Mouse (Mus musculus) ZHBTc4 (cell line): ENCODE data around the gene Slco4a1.

ENCODE experiments used
- DNase-seq: peaks from one replicate; pipeline ENCODE4 v3.0.0-alpha.2; 2011; ENCODE audit warnings: low read depth, low spot score

The Slco4a1 gene

DNA sequence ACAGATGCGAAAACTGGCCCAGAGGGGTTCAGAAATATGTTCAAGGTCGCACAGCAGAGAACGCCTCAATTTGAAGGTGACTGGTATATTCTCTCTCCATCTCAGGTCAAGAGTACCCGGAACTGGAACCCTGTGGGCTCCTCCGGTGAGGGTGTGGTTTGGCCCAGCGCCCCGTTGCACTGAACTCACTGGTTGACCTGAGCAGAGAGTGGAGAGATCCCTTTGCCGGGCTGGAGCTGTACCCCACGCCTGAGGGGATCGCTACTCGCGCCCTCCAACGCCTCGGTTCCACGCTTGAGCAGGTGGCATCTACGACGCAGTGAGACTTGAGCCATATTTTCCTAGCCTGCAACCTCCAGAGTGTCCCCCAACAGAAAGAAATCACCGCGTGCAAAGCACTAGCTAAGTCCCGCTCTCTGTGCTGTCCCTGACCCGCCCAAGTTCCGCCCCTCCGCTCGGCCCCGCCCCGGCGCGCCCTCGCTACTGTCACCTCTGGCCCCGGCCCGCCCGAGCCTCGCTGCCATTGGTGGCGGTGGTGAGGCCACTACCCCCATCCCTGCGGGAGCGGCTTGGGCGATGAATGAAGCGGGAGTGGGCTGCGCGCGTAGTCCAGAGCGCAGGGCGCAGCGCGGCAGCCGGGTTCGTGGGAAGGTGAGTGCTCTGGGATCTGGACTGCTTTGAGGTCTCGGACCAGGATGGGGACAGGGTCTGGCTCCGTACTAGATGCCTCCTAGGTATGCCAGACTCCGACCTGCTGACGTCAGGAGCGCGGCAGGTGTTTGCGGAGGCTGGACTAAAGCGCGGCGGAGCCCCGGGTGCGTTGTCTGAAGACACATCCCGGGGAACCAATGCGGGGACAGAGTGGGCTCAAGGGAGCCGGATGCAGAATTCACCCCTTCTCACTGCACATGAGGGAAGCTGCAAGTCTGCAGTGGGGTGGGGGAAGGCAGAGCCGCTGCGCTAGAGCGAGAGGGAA lies at the start of gene Slco4a1:
Slco4a1 (plus strand) TSS at position 523 of the 976 bp plus-strand sequence.
- DNase-seq = peak; percentile 96

- DNase-seq = peak; percentile 25
These were observed 47.6 kb upstream of the Slco4a1 start for GRCm38 (mm10) chr2:180408410-180408809.

- no peak for DNase-seq
These were observed 45.6 kb upstream of the Slco4a1 start for GRCm38 (mm10) chr2:180410432-180410831.

GRCm38 (mm10) chr2:180411013-180411412 lies 45.0 kb upstream of the Slco4a1 start:
- DNase-seq = peak; percentile 22

DNA sequence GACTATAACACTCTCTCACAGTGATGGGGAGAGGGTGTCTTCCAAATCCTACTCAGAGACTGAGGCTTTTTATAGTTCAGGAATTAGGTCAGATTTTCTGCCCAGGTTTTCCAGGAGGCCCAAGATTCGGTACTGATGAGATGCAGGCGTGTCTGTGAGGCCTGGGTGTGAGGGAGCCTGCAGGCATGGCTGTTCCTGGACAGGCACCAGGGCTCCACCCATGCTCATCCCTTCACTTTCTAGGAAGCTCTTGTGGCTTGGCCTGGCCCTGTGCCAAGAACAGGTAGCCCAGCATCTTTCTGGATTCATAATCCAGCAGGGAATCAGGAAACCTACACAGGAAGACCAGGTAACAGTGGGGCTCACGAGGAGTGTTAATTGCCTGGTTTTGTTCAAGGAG lies 40.4 kb upstream of the Slco4a1 start:
- DNase-seq = no peak

- peak; percentile 52 for DNase-seq
These were observed 38.3 kb upstream of the Slco4a1 start for GRCm38 (mm10) chr2:180417731-180418130.

- no peak for DNase-seq
These were observed 35.4 kb upstream of the Slco4a1 start for GRCm38 (mm10) chr2:180420641-180421040.

GRCm38 (mm10) chr2:180425115-180425514 lies 30.9 kb upstream of the Slco4a1 start:
- no peak for DNase-seq

DNA sequence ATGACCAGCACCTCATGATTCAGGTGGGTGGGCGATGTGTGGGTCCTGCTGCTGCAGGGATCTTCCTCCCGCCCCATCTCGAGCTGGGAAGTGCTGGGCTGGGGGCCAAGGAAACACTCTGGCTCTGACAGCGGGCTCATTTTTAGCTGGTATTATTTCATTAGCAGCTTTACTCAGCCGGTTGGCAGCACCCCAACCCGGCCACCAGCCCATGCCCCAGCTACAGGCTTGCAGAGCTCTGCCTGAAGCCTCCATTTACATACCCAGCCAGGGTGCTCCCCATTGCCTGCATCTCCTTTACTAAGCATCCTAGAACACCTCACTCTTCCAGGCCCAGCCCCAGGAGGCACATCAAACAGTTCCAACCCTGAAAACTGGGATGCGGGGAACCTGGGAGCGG lies 29.0 kb upstream of the Slco4a1 start:
- no peak for DNase-seq

GRCm38 (mm10) chr2:180428331-180428730 lies 27.7 kb upstream of the Slco4a1 start:
- DNase-seq = peak; percentile 46

DNA sequence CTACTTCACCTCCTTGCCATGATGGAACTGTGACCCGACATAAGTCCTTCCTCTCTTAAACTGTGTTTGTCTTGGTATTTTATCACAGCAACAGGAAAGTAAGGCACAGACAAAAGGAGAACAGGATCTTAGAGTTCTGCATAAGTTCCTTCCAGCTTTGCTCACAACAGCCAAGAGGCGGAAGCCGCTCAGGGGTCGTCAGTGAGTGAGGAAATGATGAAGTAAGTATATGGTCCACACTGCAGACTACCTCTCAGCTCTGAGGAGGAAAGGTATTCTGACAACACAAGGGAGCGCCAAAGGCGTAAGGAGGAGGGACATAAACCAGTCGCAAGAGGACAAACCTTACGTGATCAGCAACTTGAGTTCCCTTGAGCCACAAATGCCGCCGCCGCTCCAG lies 25.4 kb upstream of the Slco4a1 start:
- DNase-seq = no peak

- peak; percentile 92 for DNase-seq
These were observed 23.9 kb upstream of the Slco4a1 start for GRCm38 (mm10) chr2:180432042-180432668.

DNA sequence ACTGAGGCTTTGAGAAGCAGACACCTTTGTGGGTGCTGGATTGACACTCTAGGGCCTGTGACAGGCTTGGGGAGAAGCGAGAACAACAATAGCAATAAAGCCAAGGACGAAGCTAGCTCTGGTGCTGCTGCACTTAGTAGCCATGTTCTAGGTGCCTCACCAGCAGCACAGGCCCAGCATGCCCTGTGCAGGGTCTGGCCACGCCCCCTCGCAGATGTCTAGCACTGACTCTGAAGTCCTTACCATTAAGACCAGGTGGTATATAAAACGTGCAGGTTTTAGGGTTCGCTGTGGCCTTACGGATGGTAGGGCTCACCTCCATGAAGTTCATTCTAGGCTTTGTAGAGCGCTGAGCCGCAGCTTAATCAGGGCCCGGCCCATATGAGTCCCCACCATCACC lies 23.3 kb upstream of the Slco4a1 start:
- DNase-seq = peak; percentile 39

DNA sequence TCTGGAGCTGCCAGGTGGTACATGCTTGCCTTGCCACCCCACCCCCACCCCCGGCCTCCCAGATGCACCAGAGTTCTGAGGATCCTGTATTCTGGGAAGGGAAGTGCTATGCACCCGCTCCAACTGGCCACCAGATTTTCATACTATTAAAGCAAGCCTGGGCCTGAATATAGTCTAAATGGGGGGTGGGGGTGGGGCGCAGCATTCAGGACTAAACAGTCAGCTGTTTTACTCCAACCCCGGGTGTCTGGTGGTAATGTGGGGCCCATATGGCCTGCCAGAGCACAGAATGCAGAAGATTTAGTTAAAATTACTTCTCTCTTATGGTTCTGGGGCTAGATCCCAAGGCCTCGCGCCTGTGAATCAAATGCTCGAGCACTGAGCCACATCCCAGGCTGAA lies 22.7 kb upstream of the Slco4a1 start:
- DNase-seq = no peak

DNA sequence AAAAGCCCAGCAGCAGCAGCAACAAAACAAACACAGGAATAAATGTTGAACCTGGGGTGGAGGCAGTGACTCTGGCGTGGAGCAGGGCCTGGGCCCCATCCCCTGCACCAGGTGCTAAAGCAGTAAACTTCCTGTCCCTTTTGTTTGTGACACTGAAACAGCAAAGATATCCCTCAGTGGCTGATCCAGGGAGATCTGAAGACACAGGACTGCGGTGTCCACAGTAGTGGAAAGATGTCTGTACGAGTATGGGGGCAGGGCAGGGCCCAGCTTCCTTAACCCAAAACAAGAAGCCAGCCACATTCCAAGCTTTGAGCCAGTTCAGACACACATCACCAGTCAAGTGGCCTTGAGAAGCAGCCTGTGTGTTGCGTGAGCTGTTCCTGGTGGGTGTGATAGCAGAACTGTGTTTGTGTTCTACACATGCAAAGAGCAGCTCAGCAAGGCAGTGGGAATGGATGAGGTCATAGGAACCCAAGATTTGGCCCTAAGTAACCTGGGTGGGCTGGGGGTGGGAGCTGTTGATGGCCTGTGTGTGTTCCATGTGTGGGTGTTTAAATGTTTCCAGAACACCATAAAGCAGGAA lies 20.6 kb upstream of the Slco4a1 start:
- peak; percentile 25 for DNase-seq

- DNase-seq = no peak
These were observed 18.7 kb upstream of the Slco4a1 start for GRCm38 (mm10) chr2:180437149-180437864.

- DNase-seq = no peak
These were observed 16.3 kb upstream of the Slco4a1 start for GRCm38 (mm10) chr2:180439791-180440190.

GRCm38 (mm10) chr2:180440596-180441332 lies 15.3 kb upstream of the Slco4a1 start:
- peak; percentile 32 for DNase-seq

DNA sequence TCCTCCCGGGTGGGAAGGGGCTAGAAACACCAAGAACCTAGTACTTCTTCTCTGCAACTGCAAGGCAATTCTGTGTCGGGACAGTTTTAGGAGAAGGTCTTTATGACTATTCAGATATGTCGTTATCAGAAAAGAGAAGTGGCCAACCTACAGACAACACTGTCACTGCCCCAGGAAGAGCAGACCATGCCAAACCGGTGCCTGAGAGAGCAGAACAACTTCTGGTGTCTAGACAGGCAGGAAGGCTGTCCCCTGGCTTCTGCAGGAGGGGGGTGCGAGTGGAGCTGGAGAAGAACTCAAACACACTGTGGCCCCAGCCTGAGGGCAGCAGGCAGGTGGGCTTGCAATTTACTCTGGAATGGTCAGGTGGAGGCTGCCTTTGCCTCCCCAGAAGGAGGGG lies 14.0 kb upstream of the Slco4a1 start:
- no peak for DNase-seq

GRCm38 (mm10) chr2:180443861-180444260 lies 12.2 kb upstream of the Slco4a1 start:
- DNase-seq = no peak
